In genomic region chr1:34732156-34732555, GRCm38 (mm10) we compare ENCODE assay signal across 19 mouse cellular contexts.
"Had no signal": no experiment of that assay in that cellular context is flagged by ENCODE, and none has a peak within 500 bp of the region (broad histone marks: within the 10 kb centered on the region; RNA-seq: fewer than 3 reads in every experiment).

No protein-coding gene starts in this region.

- H3K9me3 ChIP-seq: liver, embryonic 12.5 days; midbrain, embryonic 10.5 days; neural tube, embryonic 12.5 days had no signal

- H3K27me3 ChIP-seq: liver, embryonic 12.5 days; neural tube, embryonic 12.5 days had no signal

- H3K27ac ChIP-seq: liver, embryonic 12.5 days; liver, embryonic 14.5 days; midbrain, embryonic 10.5 days; neural tube, embryonic 12.5 days had no signal

- H3K4me2 ChIP-seq: liver, embryonic 12.5 days; lung, embryonic 14.5 days; neural tube, embryonic 12.5 days had no signal

- H3K4me3 ChIP-seq: liver, embryonic 12.5 days; midbrain, embryonic 10.5 days; myocyte; neural tube, embryonic 12.5 days had no signal

- ATAC-seq: liver, embryonic 12.5 days; midbrain, embryonic 16.5 days had no signal

- DNase-seq: lung, adult 18-20 months; lung, embryonic 14.5 days; lung, postnatal 10 days; lung, postnatal 4 days; midbrain, embryonic 14.5 days; retina, postnatal 1 day; right cerebral cortex, adult 18-20 months; right cerebral cortex, postnatal 25 days; right cerebral cortex, postnatal 4 days; spleen, adult 18-20 months; thymus, adult 18-20 months; thymus, postnatal 14 days; thymus, postnatal 36 days had no signal

- H3K4me1 ChIP-seq: liver, embryonic 12.5 days; midbrain, embryonic 10.5 days; neural tube, embryonic 12.5 days had no signal

- H3K36me3 ChIP-seq: liver, embryonic 12.5 days; midbrain, embryonic 10.5 days; neural tube, embryonic 12.5 days had no signal

- H3K9ac ChIP-seq: liver, embryonic 12.5 days; liver, embryonic 14.5 days; lung, embryonic 14.5 days; neural tube, embryonic 12.5 days had no signal
